Mouse (Mus musculus): ENCODE measurements around the gene Palm2. TPM values are rescaled to one million over a fixed set of nuclear protein-coding genes. Genes with fewer than 3 reads are reported as not detected.

Palm2 gene
- total RNA-seq, 1 experiment, result 1.8 TPM

- H3K36me3 ChIP-seq (ENCODE audit: control insufficient read depth, insufficient read depth, low read length, poor library complexity, severe bottlenecking), result no peaks in the 10 kb centered on the region
- in situ Hi-C loops (cut with MboI; ENCODE audit: low sequenced_read_pairs in 2 of 2, unreplicated experiment in 2 of 2), result no loop called here
- H3K4me1 ChIP-seq (ENCODE audit: control insufficient read depth in 2 of 2, insufficient read depth in 2 of 2, low read length in 2 of 2, poor library complexity in 1 of 2), result peaks cover 0 to 11% of the 10 kb centered on the region in 2 experiments; a peak in 2 of 4 replicates
- TF ChIP-seq HCFC1 (IDR thresholded peaks at IDR 0.05; ENCODE audit: borderline replicate concordance, insufficient read depth, low read length), result no peak
- TF ChIP-seq ZC3H11A (IDR thresholded peaks at IDR 0.05; ENCODE audit: borderline replicate concordance, low read depth, low read length), result no peak
- no peak for TF ChIP-seq ZNF384 (IDR thresholded peaks at IDR 0.05; ENCODE audit: low read depth, low read length)
- TF ChIP-seq CHD2 (IDR thresholded peaks at IDR 0.05; ENCODE audit: low read depth, low read length), result no peak
- no peak for TF ChIP-seq MAFK (IDR thresholded peaks at IDR 0.05; ENCODE audit: insufficient read depth, low read depth, low read length)
- no peaks in the 10 kb centered on the region for H3K9me3 ChIP-seq (ENCODE audit: control insufficient read depth, insufficient read depth, low read depth, low read length)
- no peak overlapping the region for H3K4me3 ChIP-seq (ENCODE audit: insufficient read depth in 1 of 2, low read depth in 1 of 2, low read length in 2 of 2, poor library complexity in 1 of 2, severe bottlenecking in 1 of 2)
- DNase-seq (ENCODE audit: low read depth, low spot score), result no peak
- no peak overlapping the region for H3K27ac ChIP-seq (ENCODE audit: insufficient read depth, low read depth, low read length, poor library complexity, severe bottlenecking)
- no peak overlapping the region for H3K9ac ChIP-seq (ENCODE audit: insufficient read depth, low read depth, low read length, poor library complexity, severe bottlenecking)
These were observed 267.5 kb downstream of the Palm2 start for GRCm38 (mm10) chr4:57701576-57701975.

GRCm38 (mm10) chr4:57703574-57704470 lies 269.8 kb downstream of the Palm2 start:
- in situ Hi-C loops (cut with MboI; ENCODE audit: low sequenced_read_pairs in 2 of 2, unreplicated experiment in 2 of 2), result no loop called here
- H3K9me3 ChIP-seq (ENCODE audit: control insufficient read depth, insufficient read depth, low read depth, low read length), result no peaks in the 10 kb centered on the region
- H3K27ac ChIP-seq (ENCODE audit: insufficient read depth, low read depth, low read length, poor library complexity, severe bottlenecking), result no peak overlapping the region; the same call in 1 of the 2 replicates
- H3K4me1 ChIP-seq (ENCODE audit: control insufficient read depth in 2 of 2, insufficient read depth in 2 of 2, low read length in 2 of 2, poor library complexity in 1 of 2), result peaks cover 0 to 11% of the 10 kb centered on the region in 2 experiments; a peak in 2 of 4 replicates
- H3K4me3 ChIP-seq (ENCODE audit: insufficient read depth in 1 of 2, low read depth in 1 of 2, low read length in 2 of 2, poor library complexity in 1 of 2, severe bottlenecking in 1 of 2), result no peak overlapping the region
- no peak for TF ChIP-seq MAFK (IDR thresholded peaks at IDR 0.05; ENCODE audit: insufficient read depth, low read depth, low read length)
- H3K36me3 ChIP-seq (ENCODE audit: control insufficient read depth, insufficient read depth, low read length, poor library complexity, severe bottlenecking), result no peaks in the 10 kb centered on the region
- no peak for DNase-seq (ENCODE audit: low read depth, low spot score)
- H3K9ac ChIP-seq (ENCODE audit: insufficient read depth, low read depth, low read length, poor library complexity, severe bottlenecking), result no peak overlapping the region

- no peak for TF ChIP-seq ZNF384 (IDR thresholded peaks at IDR 0.05; ENCODE audit: low read depth, low read length)
- TF ChIP-seq ZC3H11A (IDR thresholded peaks at IDR 0.05; ENCODE audit: borderline replicate concordance, low read depth, low read length), result no peak
- TF ChIP-seq MAFK (IDR thresholded peaks at IDR 0.05; ENCODE audit: insufficient read depth, low read depth, low read length), result no peak
- TF ChIP-seq CHD2 (IDR thresholded peaks at IDR 0.05; ENCODE audit: low read depth, low read length), result no peak
- no peak for TF ChIP-seq HCFC1 (IDR thresholded peaks at IDR 0.05; ENCODE audit: borderline replicate concordance, insufficient read depth, low read length)
- DNase-seq (ENCODE audit: low read depth, low spot score), result no peak
- Histone ChIP-seq H3K4me1 (ENCODE audit: control insufficient read depth in 2 of 2, insufficient read depth in 2 of 2, low read length in 2 of 2, poor library complexity in 1 of 2) (peaks cover 0 to 11% of the 10 kb centered on the region in 2 experiments; a peak in 2 of 4 replicates), H3K9ac (ENCODE audit: insufficient read depth, low read depth, low read length, poor library complexity, severe bottlenecking) (no peak overlapping the region), H3K27ac (ENCODE audit: insufficient read depth, low read depth, low read length, poor library complexity, severe bottlenecking) (no peak overlapping the region), H3K36me3 (ENCODE audit: control insufficient read depth, insufficient read depth, low read length, poor library complexity, severe bottlenecking) (no peaks in the 10 kb centered on the region), H3K4me3 (ENCODE audit: insufficient read depth in 1 of 2, low read depth in 1 of 2, low read length in 2 of 2, poor library complexity in 1 of 2, severe bottlenecking in 1 of 2) (no peak overlapping the region), H3K9me3 (ENCODE audit: control insufficient read depth, insufficient read depth, low read depth, low read length) (no peaks in the 10 kb centered on the region)
- in situ Hi-C loops (cut with MboI; ENCODE audit: low sequenced_read_pairs in 2 of 2, unreplicated experiment in 2 of 2), result no loop called here
These were observed 270.5 kb downstream of the Palm2 start for GRCm38 (mm10) chr4:57704575-57704974.

GRCm38 (mm10) chr4:57715849-57716248 lies 281.8 kb downstream of the Palm2 start:
- Histone ChIP-seq H3K4me3 (ENCODE audit: insufficient read depth in 1 of 2, low read depth in 1 of 2, low read length in 2 of 2, poor library complexity in 1 of 2, severe bottlenecking in 1 of 2) (no peak overlapping the region), H3K9ac (ENCODE audit: insufficient read depth, low read depth, low read length, poor library complexity, severe bottlenecking) (no peak overlapping the region), H3K4me1 (ENCODE audit: control insufficient read depth in 2 of 2, insufficient read depth in 2 of 2, low read length in 2 of 2, poor library complexity in 1 of 2) (peaks cover 0 to 1% of the 10 kb centered on the region in 2 experiments; a peak in 1 of 4 replicates), H3K9me3 (ENCODE audit: control insufficient read depth, insufficient read depth, low read depth, low read length) (no peaks in the 10 kb centered on the region), H3K27ac (ENCODE audit: insufficient read depth, low read depth, low read length, poor library complexity, severe bottlenecking) (no peak overlapping the region), H3K36me3 (ENCODE audit: control insufficient read depth, insufficient read depth, low read length, poor library complexity, severe bottlenecking) (no peaks in the 10 kb centered on the region)
- no peak for TF ChIP-seq HCFC1 (IDR thresholded peaks at IDR 0.05; ENCODE audit: borderline replicate concordance, insufficient read depth, low read length)
- TF ChIP-seq MAFK (IDR thresholded peaks at IDR 0.05; ENCODE audit: insufficient read depth, low read depth, low read length), result no peak
- no peak for TF ChIP-seq ZNF384 (IDR thresholded peaks at IDR 0.05; ENCODE audit: low read depth, low read length)
- no peak for TF ChIP-seq ZC3H11A (IDR thresholded peaks at IDR 0.05; ENCODE audit: borderline replicate concordance, low read depth, low read length)
- no peak for TF ChIP-seq CHD2 (IDR thresholded peaks at IDR 0.05; ENCODE audit: low read depth, low read length)
- in situ Hi-C loops (cut with MboI; ENCODE audit: low sequenced_read_pairs in 2 of 2, unreplicated experiment in 2 of 2), result no loop called here
- DNase-seq (ENCODE audit: low read depth, low spot score), result no peak
